Mouse (Mus musculus) hindbrain, embryonic 13.5 days (tissue): ENCODE measurements around the gene Rnf7. TPM values are rescaled to one million over a fixed set of nuclear protein-coding genes. Genes with fewer than 3 reads are reported as not detected.

Experiments
- ATAC-seq: fragments of 200-750 bp; cut with Nextera tagmentation; 2 replicates; pipeline ENCODE4 v1.8.0; 2017; ENCODE audit warnings: moderate TSS enrichment; ENCODE audit not compliant: low FRiP score
- H3K27ac ChIP-seq: fragments of 300-500 bp; sonication (generic); 2 replicates; pipeline ENCODE4 v1.5.1; 2015; ENCODE audit warnings: inconsistent platforms, mild to moderate bottlenecking, moderate library complexity
- H3K27me3 ChIP-seq: fragments of 300-500 bp; sonication (generic); 2 replicates; pipeline ENCODE4 v1.6.1; 2015; ENCODE audit warnings: mild to moderate bottlenecking, inconsistent platforms
- H3K36me3 ChIP-seq: fragments of 300-500 bp; sonication (generic); 2 replicates; pipeline ENCODE4 v1.6.1; 2015; ENCODE audit warnings: mild to moderate bottlenecking, inconsistent platforms
- H3K4me1 ChIP-seq: fragments of 300-500 bp; sonication (generic); replicated peaks from 2 replicates; pipeline ENCODE4 v1.6.1; 2015; ENCODE audit warnings: inconsistent platforms
- H3K4me2 ChIP-seq: fragments of 300-500 bp; sonication (generic); 2 replicates; pipeline ENCODE4 v1.6.1; 2015; ENCODE audit warnings: inconsistent platforms, mild to moderate bottlenecking, moderate library complexity
- H3K4me3 ChIP-seq: fragments of 300-500 bp; sonication (generic); 2 replicates; pipeline ENCODE4 v1.5.1; 2015; ENCODE audit warnings: mild to moderate bottlenecking, inconsistent platforms
- H3K9ac ChIP-seq: fragments of 300-500 bp; sonication (generic); 2 replicates; pipeline ENCODE4 v1.6.1; 2015; ENCODE audit warnings: mild to moderate bottlenecking, inconsistent platforms
- H3K9me3 ChIP-seq: fragments of 300-500 bp; sonication (generic); 2 replicates; pipeline ENCODE4 v1.6.1; 2016; ENCODE audit warnings: inconsistent platforms
- WGBS: fragments of 180-500 bp; shearing (Covaris S2); methylation state at CpG from one replicate; pipeline ENCODE4 v1.1.7; 2015; 5-methylcytosine and 5-hydroxymethylcytosine counted together
- polyA plus RNA-seq: library from polyadenylated mRNA; unstranded; fragments of >200 nt; fragmentation: Nextera tagmentation; extraction: Ambion mirVana; gene quantifications from 2 replicates; pipeline ENCODE4 v1.2.1, GENCODE M21; 2015

Gene Rnf7
- polyA plus RNA-seq, 1 experiment from 2014 or later = 256 TPM

GRCm38 (mm10) chr9:96432575-96432974, 45.9 kb downstream of the Rnf7 start:
- no peak for ATAC-seq
- WGBS = 96% methylated on average over 3 of the region's 3 CpGs
- Histone ChIP-seq H3K4me1 (peaks cover 16% of the 10 kb centered on the region), H3K4me3 (no peak overlapping the region), H3K9ac (no peak overlapping the region), H3K9me3 (no peaks in the 10 kb centered on the region), H3K4me2 (no peak overlapping the region), H3K36me3 (no peaks in the 10 kb centered on the region), H3K27me3 (0 out of 2 replicates have a peak, but pooled peaks cover 3% of the 10 kb centered on the region), H3K27ac (no peak overlapping the region)

DNA sequence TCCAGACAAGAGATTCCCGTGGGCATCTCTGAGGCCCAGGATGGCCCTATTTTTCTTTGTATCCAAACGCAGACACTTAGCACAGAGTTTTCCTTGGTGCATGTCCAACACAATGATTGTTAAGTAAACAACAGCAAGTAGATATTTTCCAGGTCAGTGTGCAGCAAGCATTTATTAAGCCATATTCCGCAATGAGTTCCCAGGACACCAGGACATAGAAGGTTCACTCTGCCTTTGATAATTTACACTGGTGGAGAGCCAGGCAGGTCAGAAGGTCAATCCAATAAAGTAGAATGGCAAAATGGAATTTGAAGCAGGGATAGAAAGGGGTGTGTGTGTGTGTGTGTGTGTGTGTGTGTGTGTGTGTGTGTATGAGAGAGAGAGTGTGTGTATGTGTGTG, 47.4 kb downstream of the Rnf7 start:
- Histone ChIP-seq H3K27ac (no peak overlapping the region), H3K4me2 (no peak overlapping the region), H3K27me3 (no peaks in the 10 kb centered on the region), H3K9me3 (no peaks in the 10 kb centered on the region), H3K4me1 (peaks cover under 1% of the 10 kb centered on the region; the same call in 1 of the 2 replicates), H3K4me3 (no peak overlapping the region), H3K9ac (no peak overlapping the region), H3K36me3 (no peaks in the 10 kb centered on the region)
- WGBS = 61% methylated on average over 3 of the region's 3 CpGs
- no peak for ATAC-seq

DNA sequence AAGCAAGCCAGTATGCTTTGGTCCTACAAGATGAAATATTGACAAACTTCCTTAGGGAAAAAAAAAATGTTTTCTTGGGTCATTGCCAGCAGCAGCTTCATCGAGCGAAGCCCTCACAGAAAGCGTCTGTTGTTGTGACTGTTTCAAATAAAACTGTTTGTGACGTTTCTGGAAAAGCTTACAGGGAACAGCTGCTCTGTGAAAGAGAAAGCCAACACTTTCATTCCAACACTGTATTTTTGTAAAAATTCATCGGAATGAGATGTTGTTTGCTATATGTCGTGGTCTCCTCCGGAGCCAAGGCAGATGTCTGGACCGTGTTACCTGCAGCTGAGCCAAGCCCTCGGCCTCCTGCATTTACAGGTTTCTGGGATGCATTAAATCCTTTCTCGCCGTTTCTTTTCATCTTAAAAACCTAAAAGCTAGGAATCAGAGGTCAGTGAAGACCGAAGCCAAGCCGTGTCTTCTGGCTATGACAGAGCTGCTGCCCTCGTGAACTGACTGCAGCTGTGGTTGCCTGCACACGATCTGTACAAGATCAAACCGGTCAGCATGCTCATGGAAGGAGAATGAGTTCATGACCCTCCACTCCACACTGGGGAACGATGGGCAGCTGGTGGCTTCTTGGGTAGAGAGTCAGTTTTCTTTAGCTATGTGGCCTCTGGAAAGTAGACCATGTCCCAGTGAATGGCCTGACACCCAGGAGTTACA, 50.0 kb downstream of the Rnf7 start:
- Histone ChIP-seq H3K4me3 (no peak overlapping the region), H3K27ac (no peak overlapping the region), H3K9me3 (no peaks in the 10 kb centered on the region), H3K36me3 (no peaks in the 10 kb centered on the region), H3K4me2 (no peak overlapping the region), H3K4me1 (no peaks in the 10 kb centered on the region), H3K27me3 (no peaks in the 10 kb centered on the region), H3K9ac (no peak overlapping the region)
- 88% methylated on average over 17 of the region's 17 CpGs for WGBS
- ATAC-seq = no peak

DNA sequence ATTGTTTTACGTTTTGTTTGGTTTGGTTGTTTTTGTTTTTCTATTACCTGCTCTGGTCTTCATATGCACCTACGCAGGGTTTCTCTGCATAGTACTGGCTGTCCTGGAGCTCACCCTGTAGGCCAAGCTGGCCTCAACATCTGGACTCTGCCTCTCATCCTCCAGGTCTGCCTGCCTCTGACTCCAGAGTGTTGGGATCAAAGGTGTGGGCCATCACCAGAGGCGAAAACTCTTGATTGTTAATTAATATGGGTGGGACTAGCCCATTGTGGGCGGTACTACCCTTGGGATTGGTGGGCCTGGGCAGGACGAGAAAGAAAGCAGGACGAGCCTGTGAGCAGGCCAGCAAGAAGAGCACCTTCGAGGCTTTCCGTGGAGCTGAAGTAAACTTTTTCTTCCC, 54.4 kb downstream of the Rnf7 start:
- Histone ChIP-seq H3K27ac (no peak overlapping the region), H3K4me1 (no peaks in the 10 kb centered on the region), H3K27me3 (no peaks in the 10 kb centered on the region), H3K4me3 (no peak overlapping the region), H3K9ac (no peak overlapping the region), H3K9me3 (no peaks in the 10 kb centered on the region), H3K4me2 (no peak overlapping the region), H3K36me3 (no peaks in the 10 kb centered on the region)
- ATAC-seq = no peak
- WGBS = 46% methylated on average over 8 of the region's 8 CpGs

Other genes starting within 250 kb of the Rnf7 start
- 176 and 187 TPM in 2 replicates for gene Atp1b3, start 114.2 kb downstream of the Rnf7 start, polyA plus RNA-seq
- gene Gm28729, start 46.6 kb upstream of the Rnf7 start, polyA plus RNA-seq = 0.19 and 0.40 TPM in 2 replicates
- gene Rasa2, start 152.9 kb upstream of the Rnf7 start, polyA plus RNA-seq = 18.3 and 19.5 TPM in 2 replicates